Mouse (Mus musculus): Measurements from ENCODE around the gene Polr2b.

Gene Polr2b

DNA sequence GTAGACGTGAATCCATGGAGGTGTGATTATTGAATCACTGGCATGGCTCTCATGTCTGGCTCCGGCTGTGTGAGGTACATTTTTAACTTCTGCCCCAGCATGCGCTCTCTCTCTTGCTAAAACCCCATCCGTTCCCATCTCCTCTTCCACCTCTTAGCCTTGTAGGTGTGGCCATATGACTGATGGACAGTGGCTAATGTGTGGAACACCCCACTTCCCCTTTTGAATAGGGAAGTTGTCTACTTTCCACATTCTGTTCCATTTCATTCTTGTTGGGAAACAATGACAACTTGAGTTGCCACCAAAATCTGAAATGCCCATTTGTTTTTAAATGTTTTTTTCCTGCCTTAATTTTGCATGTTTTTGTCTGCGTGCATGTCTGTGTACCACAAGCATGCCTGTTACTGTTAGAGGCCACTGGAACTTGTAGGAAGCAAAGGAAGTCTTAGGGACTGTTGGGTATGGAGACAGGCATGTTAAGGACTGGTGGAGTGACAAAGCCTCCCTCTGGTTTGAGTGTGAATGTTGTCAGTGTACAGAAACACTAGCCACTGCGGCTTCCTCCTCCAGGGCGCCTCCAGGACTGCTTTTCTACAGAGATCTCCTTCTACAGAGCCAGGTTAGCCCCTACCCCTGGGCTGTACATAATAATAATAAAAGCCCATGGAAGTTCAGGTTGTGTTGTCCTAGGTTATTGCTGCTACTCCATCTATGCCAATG lies 17.0 kb upstream of the Polr2b start:
- no peak for DNase-seq (ENCODE audit: low spot score in 2 of 2)

DNA sequence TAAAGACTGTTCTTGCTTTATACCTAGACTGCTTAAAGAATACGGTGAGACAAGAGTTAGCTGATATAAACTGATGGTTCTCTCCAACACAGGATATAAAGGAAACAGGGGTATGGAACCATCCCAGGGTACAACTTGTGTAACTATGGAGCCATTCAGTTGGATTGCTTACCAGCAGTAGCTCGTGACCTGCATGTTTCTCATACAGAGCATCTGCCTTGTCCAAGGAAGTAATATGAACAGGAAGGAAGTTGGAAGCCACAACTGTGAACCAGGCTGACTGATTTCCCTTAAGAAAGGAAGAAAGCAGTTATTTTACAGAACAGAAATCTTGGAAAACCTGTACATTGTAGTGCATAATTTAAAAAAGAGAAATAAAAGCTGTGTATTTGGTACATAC lies 10.5 kb upstream of the Polr2b start:
- DNase-seq (ENCODE audit: low spot score in 2 of 2): no peak

DNA sequence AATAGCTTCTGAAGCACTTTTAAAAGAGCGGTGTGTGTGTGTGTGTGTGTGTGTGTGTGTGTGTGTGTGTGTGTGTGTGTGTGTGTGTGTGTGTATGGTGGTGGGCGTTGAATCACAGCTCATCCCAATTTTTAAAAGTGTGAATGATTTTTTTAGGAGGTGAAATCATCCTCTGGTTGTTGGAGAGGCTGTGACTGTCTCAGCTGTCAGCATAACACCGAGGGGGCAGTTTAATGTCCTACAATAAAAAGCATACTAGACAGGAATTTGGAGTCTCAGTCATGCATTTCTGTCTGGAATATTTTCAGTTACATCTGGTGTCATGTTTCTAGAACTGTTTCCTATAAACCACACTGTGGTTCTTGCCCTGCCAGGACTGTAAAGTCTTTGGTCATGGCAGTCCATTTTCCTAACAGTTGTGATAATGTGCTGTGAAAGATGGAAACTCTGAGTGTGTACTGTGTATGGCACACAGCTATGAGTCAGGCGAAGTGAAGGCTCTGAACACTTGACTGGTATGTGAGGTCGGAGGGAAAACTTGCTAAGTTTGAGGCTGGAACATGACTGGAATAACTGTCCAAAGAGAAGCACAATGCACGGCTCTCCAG lies 8.5 kb upstream of the Polr2b start:
- DNase-seq (ENCODE audit: low spot score in 2 of 2): no peak

DNA sequence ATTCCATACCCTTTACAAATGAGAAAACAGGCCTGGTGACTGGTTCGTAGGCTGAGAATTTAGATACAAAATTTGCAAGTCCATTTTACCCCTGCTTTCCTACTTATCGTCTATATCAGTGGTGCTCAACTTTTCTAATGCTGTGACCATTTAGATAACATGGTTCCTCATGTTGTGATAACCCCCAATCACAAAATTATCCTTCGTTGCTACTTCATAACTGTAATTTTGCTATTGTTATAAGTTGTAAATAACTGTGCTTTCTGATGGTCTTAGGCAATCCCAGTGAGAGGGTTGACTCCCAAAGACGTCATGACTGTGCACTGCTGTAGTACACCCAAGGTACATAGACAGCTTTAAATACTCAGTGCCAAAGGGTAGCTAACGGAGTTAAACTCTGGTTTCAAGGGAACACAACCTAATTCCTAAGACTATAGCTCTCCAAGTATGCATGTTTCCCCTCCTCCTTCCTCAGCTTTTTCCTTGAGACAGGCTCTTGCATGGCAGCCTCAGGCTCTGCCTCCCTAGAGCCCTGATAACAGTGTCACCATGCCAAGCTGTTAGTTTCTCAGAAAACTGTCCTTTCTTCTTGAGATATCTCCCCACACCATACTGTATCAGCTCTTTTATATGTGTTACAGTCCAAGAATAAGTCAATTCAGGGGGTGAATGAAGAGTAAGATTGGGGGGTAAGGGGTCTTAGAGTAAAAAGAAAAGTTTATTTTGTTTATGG lies 2.0 kb upstream of the Polr2b start:
- no peak for DNase-seq (ENCODE audit: low spot score in 2 of 2)

DNA sequence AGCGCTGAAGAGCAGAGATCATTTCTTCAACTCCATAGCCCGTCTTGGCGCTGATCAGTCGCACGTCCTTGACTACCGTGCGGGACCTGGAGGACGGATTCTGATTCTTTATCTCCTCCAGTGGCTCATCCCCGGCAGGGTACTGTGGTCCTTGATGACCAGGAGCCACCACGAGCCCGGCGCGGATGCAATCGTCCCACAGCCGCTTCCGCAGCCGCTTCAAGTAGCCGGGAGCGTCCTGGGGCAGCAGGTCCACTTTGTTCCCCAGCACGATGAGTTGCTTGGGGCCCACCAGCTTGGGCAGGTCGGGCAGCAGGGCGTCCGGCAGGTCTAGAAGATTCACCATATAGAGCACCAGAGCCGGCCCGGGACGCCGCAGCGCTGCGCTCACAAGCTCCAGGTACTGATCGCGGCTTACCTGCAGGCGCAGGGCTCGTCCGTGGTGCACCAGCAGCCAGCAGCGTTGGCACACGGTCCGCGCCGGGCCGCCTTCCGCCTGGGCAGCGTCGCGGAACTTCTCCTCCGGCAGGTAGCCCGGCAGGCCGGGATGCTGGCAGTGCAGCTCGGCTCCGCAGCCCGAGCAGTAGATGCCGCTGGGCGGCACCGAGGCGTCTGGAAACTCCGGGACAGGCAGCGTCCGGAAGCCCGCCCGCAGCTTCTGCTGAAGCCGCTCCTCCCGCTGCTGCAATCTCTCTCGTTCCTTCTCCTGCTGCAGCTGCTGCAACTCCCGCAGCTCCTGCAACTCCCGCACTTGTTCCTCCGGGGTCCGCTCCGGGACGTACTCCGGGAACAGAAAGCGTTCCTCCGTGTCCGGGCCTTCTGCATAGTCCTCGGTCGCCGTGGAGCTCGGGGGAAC lies 668 bp upstream of the Polr2b start:
- peak in 1 of 2 experiments; percentile 39 for DNase-seq (ENCODE audit: low spot score in 2 of 2)

DNA sequence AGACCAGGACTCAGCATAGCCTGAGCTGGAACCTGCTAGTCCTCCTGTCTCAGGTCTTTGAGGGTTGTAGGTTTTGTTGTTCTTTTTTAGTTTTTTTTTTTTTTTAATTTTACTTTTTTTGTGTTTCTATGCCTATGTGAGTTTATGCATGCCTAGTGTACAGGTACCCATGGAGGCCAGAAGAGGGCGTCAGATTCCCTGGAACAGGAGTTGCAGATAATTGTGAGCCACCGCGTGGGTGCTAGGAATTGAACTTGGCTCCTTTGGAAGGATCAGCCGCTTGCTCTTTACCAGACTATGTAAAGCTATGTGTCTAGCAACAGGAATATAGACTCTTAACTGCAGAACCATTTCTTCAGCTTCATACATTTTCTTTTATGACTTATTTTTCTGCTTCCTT lies 4.3 kb downstream of the Polr2b start:
- no peak for DNase-seq (ENCODE audit: low spot score in 2 of 2)

DNA sequence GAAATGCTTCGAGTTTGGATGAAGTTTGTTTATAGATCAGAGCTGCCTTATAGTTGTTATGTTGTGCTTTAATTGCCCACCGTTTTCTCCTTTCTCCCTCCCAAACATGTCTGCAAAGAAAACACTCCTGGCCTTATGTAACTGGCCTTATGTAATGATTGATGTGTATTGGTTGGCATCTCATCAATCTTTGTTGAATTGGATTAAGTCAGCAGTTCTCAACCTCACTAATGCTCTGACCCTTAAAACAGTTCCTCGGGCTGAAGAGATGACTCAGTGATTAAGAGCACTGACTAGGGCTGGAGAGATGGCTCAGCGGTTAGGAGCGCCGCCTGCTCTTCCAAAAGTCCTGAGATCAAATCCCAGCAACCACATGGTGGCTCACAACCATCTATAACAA lies 5.0 kb downstream of the Polr2b start:
- DNase-seq (ENCODE audit: low spot score in 2 of 2): no peak

DNA sequence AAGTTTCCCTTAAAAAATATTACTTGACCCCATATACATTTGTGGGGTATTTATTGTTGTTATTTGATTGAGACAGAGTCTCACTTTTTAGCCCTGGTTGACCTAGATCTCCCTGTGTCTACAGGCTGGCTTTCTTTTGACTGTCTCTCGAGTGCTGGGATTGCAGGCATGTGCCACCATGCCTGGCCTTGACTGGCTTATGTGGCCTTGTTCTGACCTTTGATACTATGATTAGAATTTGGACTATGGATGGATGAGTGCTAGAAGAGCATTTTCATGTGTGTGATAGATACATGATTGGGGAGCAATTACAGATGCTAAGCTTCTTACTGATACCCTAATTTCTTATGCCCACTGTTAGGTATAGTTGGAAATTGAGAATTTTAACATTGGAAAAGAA lies 15.0 kb downstream of the Polr2b start:
- no peak for DNase-seq (ENCODE audit: low spot score in 2 of 2)

DNA sequence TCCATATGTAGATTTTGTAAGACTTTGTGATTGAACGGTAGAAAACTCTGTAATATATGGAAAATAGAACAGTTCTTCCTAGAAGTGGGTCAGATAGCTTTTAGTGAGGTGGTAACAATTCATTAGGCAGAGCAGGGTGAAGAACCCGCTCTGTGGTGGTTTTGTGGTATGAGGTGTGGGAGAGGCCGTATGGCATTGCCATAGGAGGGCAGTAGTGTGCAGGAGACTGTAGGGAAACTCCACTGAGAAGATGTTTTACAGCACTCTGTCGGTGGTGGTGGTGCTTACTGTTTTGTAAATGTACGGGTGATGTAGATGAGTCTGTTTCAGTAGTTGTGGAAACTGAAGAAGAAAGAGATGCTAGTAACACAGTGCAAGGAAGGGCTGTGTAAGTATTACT lies 20.2 kb downstream of the Polr2b start:
- no peak for DNase-seq (ENCODE audit: low spot score in 2 of 2)

DNA sequence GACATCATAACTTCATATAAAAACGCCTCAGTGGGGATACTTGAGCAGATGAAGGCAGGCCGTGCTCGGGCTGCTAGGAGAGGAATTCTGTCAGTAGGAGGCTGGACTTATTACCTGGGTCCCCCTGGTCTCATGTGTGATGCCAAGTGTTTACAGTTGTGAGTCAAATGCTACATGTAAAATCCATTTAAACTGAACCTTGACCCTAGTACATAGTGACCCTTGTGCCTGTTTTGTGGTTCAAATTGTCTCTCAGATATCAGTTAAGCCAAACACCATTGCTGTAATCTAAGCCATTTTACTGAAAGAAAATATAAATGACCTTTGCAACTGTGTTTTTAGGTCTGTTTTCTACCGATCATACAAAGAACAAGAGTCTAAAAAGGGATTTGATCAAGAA lies 30.1 kb downstream of the Polr2b start:
- no peak for DNase-seq (ENCODE audit: low spot score in 2 of 2)

DNA sequence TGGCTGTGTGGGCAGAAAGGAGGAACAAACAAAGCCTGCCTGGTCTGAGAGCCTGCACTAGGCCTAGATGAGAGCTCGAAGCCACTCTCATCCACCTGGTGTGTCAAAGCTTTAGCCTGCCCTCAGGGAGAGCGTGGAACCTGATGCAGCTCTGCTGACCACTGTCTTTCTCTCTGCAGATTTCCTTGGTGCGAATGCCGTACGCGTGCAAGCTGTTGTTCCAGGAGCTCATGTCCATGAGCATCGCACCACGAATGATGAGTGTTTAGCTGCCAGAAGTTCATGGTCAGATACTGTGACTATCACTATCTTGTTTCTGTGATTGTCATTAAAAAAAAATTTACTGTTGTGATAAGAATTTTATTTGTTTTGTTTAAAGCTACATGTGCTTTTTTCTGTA lies 39.0 kb downstream of the Polr2b start:
- no peak for DNase-seq (ENCODE audit: low spot score in 2 of 2)

DNA sequence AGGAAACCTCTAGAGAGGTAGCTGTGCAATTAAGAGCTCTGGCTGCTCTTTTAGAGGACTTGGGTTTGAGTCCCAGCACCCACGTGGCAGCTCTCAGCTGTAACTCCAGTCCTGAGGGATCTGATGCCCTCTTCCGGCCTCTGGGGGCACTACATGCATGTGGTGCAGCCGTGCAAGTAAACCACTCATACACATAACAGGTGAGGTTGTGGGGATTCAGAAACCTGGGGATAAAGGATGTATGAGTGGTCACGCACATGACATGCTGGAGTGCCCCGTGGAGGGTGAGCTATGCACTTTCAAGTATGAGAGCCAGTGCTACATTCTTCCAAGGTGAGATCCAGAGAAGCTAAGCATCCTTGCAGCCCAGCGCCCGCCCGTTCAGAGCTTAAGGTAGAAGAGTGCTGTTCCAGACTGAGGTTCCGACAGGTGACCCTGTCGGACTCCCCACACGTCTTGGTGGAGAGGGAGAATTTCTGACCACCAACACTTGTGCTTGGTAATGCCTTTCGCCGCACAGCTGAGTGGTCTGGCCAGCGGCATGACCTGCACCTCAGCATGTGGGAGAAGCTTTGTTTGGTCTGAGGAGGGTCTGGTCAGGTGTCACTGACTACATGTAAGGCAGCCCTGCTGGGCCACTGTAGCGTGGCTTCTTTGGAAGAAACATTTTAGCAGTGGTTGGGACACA lies 40.2 kb downstream of the Polr2b start:
- DNase-seq (ENCODE audit: low spot score in 2 of 2): no peak

DNA sequence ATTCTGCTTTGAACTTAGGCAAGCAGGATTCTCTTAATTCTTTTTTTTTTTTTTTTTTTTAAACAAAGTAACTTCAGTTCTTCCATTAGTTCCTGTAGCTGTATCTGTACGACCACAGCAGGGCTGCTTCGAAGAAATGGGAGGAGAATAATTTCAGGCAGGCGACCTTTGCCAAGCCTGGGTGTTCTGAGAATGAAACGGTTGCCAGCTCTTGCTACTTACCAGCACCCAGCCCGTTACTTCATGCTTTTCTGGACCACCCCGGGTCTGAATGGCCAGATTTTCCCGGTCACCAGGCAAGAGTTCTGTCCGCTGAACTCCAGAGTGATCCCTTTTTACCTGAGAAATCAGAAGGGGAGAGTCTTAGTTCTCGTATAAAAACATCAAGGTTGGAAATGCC lies 41.7 kb downstream of the Polr2b start:
- no peak for DNase-seq (ENCODE audit: low spot score in 2 of 2)

DNA sequence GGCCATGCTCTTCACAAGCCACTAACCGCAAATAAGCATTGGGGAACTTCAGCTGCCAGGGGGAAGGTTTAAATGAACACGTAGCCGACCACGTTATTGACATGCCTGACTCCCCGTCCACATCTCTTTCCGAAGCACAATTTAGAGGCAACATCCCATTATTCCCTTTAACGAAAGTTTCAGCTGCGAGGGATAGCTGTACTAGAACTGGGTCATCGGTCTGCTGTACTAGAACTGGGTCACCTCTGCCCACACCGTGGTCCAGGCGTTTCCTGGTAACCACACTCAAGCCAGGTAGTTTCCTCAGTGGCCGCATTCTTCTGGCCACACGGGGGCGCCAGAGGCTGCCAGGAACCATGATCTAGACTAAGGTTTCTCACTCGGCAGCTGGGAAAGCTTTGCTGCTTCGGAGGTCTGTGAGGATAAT lies 44.4 kb downstream of the Polr2b start:
- DNase-seq (ENCODE audit: low spot score in 2 of 2): peak; percentile 79 to 87

DNA sequence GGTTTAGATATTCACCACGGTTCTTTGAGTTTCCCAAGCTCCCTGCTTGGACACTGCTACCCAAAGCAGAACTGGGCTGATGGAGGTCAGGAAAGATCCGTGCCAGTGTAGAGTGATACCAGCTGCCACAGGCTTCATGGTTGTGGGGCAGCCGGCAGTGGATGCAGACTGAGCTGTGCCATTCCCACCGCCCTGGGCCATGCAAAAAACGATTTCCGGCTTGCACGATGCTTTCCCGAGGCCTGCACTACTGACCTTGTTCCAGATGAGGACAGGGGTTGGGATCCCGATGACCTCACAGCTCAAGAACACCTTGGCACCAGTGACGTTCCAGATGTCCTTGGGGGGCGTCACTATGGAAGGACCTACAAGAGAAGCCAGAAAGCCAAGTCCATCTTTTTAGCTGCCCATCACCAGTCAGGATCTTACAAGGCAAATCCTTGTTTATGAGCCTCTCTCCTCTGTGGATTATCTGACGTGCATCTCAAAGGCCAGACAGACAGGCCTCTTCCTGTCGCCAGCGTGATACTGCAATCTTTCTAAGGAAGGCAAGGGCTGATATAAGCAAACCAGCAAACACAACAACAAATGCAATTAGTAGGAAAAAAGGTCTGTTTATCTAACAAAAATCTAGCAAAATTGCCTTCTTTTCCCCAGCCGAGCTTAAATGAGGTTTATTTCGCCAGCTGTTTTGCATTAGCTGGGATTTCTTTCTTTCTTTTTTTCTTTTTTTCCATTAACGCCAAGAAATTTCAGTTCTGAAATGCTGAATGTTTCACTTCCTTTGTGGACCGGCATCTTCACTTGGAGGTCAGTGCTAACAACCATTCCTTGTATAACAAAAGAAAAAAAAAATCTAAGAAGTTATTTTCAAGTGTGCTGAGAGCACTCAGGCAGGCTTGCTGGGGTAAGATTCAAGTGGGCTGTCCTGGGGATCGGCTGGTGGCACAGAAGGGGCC lies 45.6 kb downstream of the Polr2b start:
- no peak for DNase-seq (ENCODE audit: low spot score in 2 of 2)

DNA sequence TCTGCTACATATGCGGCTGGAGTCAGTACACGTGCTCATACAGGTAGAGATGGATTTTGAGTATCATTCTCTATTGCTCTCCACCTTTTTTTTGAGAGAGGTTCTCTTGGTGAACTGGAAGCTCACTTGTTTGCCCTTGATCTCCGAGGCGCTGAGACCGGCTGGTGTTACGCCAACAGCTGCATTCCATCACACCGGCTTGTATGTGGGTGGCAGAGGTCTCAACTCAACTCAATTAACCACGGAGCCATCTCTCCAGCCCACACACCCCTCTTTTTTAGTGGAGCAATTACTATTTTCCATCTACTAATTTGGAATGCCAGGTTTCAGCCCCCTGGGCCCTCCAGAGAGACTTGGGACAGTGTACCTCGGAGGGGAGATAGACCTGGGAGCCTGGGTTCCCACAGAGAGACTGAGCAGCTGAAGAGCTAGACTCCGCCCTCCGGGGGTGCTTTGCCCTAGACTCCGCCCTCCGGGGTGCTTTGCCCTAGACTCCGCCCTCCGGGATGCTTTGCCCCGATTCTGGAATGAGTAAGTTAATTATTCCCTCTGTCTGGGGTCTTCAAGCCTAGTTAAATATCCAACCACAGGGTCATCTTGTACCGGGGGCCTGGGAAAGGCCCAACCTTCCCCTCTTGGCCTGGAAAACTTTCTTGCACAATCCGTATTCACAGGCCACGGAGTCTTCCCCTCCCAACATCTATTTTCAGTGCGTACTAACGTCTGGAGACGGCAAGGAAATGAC lies 47.6 kb downstream of the Polr2b start:
- peak; percentile 75 to 76 for DNase-seq (ENCODE audit: low spot score in 2 of 2)

DNA sequence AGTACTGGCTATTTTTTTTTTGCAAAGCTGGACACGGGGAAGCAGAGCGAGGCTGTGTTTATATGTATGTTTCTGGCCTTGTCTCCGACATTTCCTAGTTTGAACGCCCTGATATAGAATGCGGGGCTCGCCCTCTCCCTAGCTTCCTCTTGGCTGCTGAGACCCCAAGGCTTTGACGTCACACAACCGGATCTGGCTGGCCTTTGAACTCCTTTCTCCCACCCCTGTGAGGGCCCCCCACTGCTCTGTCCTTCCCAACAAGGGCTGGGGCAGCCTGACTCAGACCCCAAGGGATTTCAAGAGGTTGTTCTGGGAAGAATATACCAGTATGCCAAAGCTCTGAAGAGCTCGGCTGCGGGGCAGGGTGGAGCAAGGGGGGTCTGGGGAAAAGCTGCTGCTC lies 48.4 kb downstream of the Polr2b start:
- DNase-seq (ENCODE audit: low spot score in 2 of 2): peak; percentile 52 to 54

DNA sequence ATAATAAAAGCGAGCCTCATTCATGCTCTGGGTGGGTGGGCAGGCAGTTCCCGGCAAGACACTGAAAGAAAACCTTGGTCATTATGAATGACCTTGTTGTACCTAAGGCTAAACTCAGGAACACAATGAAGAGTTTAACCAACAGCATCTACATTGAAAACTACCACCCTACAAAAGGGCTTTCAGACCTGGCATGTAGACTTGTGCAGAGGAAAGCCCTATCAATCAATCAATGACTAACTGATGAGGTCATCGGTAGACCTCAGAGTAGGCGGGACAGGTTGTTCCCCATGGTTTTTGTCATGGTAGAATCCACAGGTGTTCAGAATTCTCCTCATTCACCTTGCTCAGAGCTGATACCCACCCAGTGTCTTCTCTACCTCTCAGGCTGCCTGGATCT lies 50.0 kb downstream of the Polr2b start:
- no peak for DNase-seq (ENCODE audit: low spot score in 2 of 2)

DNA sequence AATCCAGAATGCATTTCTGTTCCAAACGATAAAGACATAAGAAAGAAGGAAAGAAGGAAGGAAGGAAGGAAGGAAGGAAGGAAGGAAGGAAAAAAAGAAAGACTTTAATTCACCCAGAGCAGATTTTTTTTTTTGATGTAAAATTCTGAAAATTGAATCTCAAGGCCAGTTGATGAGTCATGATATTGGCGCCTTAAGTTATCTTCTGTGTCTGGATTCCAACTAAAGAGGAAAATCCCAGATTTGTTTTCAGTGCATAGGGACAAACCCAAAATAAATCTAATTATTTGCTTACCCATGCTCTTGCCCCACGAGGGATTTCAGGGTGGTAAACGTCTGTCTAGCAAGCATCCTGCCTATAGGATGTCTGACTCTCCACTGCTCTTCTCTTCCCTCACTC lies 51.1 kb downstream of the Polr2b start:
- DNase-seq (ENCODE audit: low spot score in 2 of 2): no peak

DNA sequence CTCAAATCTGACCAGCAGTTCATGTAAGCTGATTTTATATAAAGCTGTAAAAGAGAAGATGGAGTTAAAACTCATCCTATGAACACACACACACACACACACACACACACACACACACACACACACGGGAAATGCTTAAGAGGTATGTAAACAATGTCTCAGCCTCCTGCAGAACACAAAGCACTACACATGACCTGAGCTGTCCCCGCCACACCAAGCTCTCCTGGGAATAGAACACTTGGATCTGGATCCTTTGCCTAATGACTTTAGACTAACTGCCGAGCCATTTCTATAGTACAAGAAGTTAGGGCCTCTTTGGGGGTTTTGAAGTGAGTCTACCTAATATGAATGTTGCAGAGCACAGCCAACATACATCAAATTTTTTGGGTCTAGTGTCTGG lies 52.2 kb downstream of the Polr2b start:
- no peak for DNase-seq (ENCODE audit: low spot score in 2 of 2)
